Mouse (Mus musculus): ENCODE data around the gene 4930402F06Rik.

DNA sequence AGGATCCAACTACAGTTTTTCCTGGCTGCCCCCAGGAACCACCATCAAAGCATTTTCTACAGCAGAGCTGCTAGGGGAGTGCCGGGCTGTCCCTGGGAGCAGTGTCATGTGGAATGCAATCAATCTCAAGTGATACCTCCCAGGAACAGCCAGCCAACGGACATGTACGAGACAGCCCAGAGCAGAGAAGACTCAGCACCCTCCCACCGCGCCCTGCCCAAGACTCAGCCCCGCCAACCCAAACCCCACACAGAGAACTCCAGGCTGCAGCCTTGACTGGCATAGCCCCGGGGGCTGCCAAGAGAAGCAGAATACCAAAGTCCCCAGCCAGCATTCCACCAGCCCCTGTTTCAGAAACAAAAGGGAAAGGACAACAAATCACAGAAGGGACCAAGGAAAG lies 35.0 kb upstream of the 4930402F06Rik start:
- TF ChIP-seq ZC3H11A (IDR thresholded peaks at IDR 0.05; ENCODE audit: borderline replicate concordance, low read depth, low read length) = no peak
- no peak for TF ChIP-seq HCFC1 (IDR thresholded peaks at IDR 0.05; ENCODE audit: borderline replicate concordance, insufficient read depth, low read length)

All from ES-E14 (cell line).